Mouse (Mus musculus): ENCODE results near the gene Ntm. TPM values are rescaled to one million over a fixed set of nuclear protein-coding genes. Genes with fewer than 3 reads are reported as not detected.

Ntm gene
- polyA plus RNA-seq, 1 experiment from 2014 or later, result 267 TPM

GRCm38 (mm10) chr9:29954031-29954430, 8.9 kb downstream of the Ntm start:
- Histone ChIP-seq H3K9ac (ENCODE audit: low read depth, low read length) (no peak overlapping the region), H3K4me1 (ENCODE audit: control insufficient read depth, insufficient read depth, low read length) (no peaks in the 10 kb centered on the region), H3K36me3 (ENCODE audit: control insufficient read depth, insufficient read depth, low read length) (no peaks in the 10 kb centered on the region; the same call in 1 of the 2 replicates), H3K4me2 (ENCODE audit: low read length) (no peak overlapping the region), H3K27me3 (ENCODE audit: control insufficient read depth, insufficient read depth, low read depth, low read length) (no peaks in the 10 kb centered on the region; the same call in 1 of the 2 replicates), H3K4me3 (ENCODE audit: low read depth, low read length) (no peak overlapping the region), H3K27ac (ENCODE audit: low read length) (no peak overlapping the region), H3K9me3 (replicated peaks; ENCODE audit: control insufficient read depth, low read length, poor library complexity, severe bottlenecking) (no peaks in the 10 kb centered on the region)
- no peak for ATAC-seq
- WGBS, result 70% methylated on average over 6 of the region's 6 CpGs

GRCm38 (mm10) chr9:29949041-29949440, 13.9 kb downstream of the Ntm start:
- H3K4me1 ChIP-seq (ENCODE audit: control insufficient read depth, insufficient read depth, low read length), result no peaks in the 10 kb centered on the region
- no peak overlapping the region for H3K4me3 ChIP-seq (ENCODE audit: low read depth, low read length)
- WGBS, result 68% methylated on average over 3 of the region's 3 CpGs
- no peaks in the 10 kb centered on the region for H3K9me3 ChIP-seq (replicated peaks; ENCODE audit: control insufficient read depth, low read length, poor library complexity, severe bottlenecking)
- no peak overlapping the region for H3K9ac ChIP-seq (ENCODE audit: low read depth, low read length)
- H3K27me3 ChIP-seq (ENCODE audit: control insufficient read depth, insufficient read depth, low read depth, low read length), result no peaks in the 10 kb centered on the region; the same call in 1 of the 2 replicates
- no peak overlapping the region for H3K27ac ChIP-seq (ENCODE audit: low read length)
- H3K36me3 ChIP-seq (ENCODE audit: control insufficient read depth, insufficient read depth, low read length), result no peaks in the 10 kb centered on the region; the same call in 1 of the 2 replicates
- H3K4me2 ChIP-seq (ENCODE audit: low read length), result no peak overlapping the region
- no peak for ATAC-seq

GRCm38 (mm10) chr9:29943209-29944070, 19.5 kb downstream of the Ntm start:
- Histone ChIP-seq H3K27ac (ENCODE audit: low read length) (peak overlapping the region; percentile 44), H3K4me2 (ENCODE audit: low read length) (peak overlapping the region; percentile 48), H3K36me3 (ENCODE audit: control insufficient read depth, insufficient read depth, low read length) (no peaks in the 10 kb centered on the region), H3K4me3 (ENCODE audit: low read depth, low read length) (peak overlapping the region; percentile 22), H3K27me3 (ENCODE audit: control insufficient read depth, insufficient read depth, low read depth, low read length) (no peaks in the 10 kb centered on the region), H3K9me3 (replicated peaks; ENCODE audit: control insufficient read depth, low read length, poor library complexity, severe bottlenecking) (no peaks in the 10 kb centered on the region), H3K4me1 (ENCODE audit: control insufficient read depth, insufficient read depth, low read length) (peaks cover 23% of the 10 kb centered on the region), H3K9ac (ENCODE audit: low read depth, low read length) (0 out of 2 replicates have a peak overlapping the region, but pooled peaks have one; percentile 42)
- ATAC-seq, result peak; percentile 54
- 11% methylated on average over 20 of the region's 20 CpGs for WGBS

GRCm38 (mm10) chr9:29942183-29942952, 20.6 kb downstream of the Ntm start:
- Histone ChIP-seq H3K4me3 (ENCODE audit: low read depth, low read length) (no peak overlapping the region), H3K27me3 (ENCODE audit: control insufficient read depth, insufficient read depth, low read depth, low read length) (no peaks in the 10 kb centered on the region), H3K9me3 (replicated peaks; ENCODE audit: control insufficient read depth, low read length, poor library complexity, severe bottlenecking) (no peaks in the 10 kb centered on the region), H3K4me1 (ENCODE audit: control insufficient read depth, insufficient read depth, low read length) (peaks cover 23% of the 10 kb centered on the region), H3K9ac (ENCODE audit: low read depth, low read length) (no peak overlapping the region), H3K27ac (ENCODE audit: low read length) (no peak overlapping the region), H3K4me2 (ENCODE audit: low read length) (no peak overlapping the region), H3K36me3 (ENCODE audit: control insufficient read depth, insufficient read depth, low read length) (no peaks in the 10 kb centered on the region)
- 52% methylated on average over 11 of the region's 11 CpGs for WGBS
- no peak; the same call in 1 of the 2 replicates for ATAC-seq

GRCm38 (mm10) chr9:29939517-29940034, 23.4 kb downstream of the Ntm start:
- H3K27me3 ChIP-seq (ENCODE audit: control insufficient read depth, insufficient read depth, low read depth, low read length), result no peaks in the 10 kb centered on the region
- 0 out of 2 replicates have a peak overlapping the region, but pooled peaks have one; percentile 24 for H3K27ac ChIP-seq (ENCODE audit: low read length)
- no peaks in the 10 kb centered on the region for H3K9me3 ChIP-seq (replicated peaks; ENCODE audit: control insufficient read depth, low read length, poor library complexity, severe bottlenecking)
- ATAC-seq, result no peak
- H3K4me2 ChIP-seq (ENCODE audit: low read length), result no peak overlapping the region
- no peak overlapping the region for H3K9ac ChIP-seq (ENCODE audit: low read depth, low read length)
- 42% methylated on average over 16 of the region's 16 CpGs for WGBS
- H3K4me3 ChIP-seq (ENCODE audit: low read depth, low read length), result no peak overlapping the region
- no peaks in the 10 kb centered on the region for H3K36me3 ChIP-seq (ENCODE audit: control insufficient read depth, insufficient read depth, low read length)
- peaks cover 28% of the 10 kb centered on the region for H3K4me1 ChIP-seq (ENCODE audit: control insufficient read depth, insufficient read depth, low read length)

GRCm38 (mm10) chr9:29928796-29929195, 34.1 kb downstream of the Ntm start:
- peaks cover 8% of the 10 kb centered on the region; the same call in 1 of the 2 replicates for H3K4me1 ChIP-seq (ENCODE audit: control insufficient read depth, insufficient read depth, low read length)
- no peaks in the 10 kb centered on the region for H3K36me3 ChIP-seq (ENCODE audit: control insufficient read depth, insufficient read depth, low read length)
- WGBS, result 89% methylated on average over 4 of the region's 4 CpGs
- no peak overlapping the region for H3K9ac ChIP-seq (ENCODE audit: low read depth, low read length)
- H3K9me3 ChIP-seq (replicated peaks; ENCODE audit: control insufficient read depth, low read length, poor library complexity, severe bottlenecking), result no peaks in the 10 kb centered on the region
- H3K4me3 ChIP-seq (ENCODE audit: low read depth, low read length), result no peak overlapping the region
- H3K27ac ChIP-seq (ENCODE audit: low read length), result no peak overlapping the region
- no peak for ATAC-seq
- H3K27me3 ChIP-seq (ENCODE audit: control insufficient read depth, insufficient read depth, low read depth, low read length), result no peaks in the 10 kb centered on the region
- no peak overlapping the region for H3K4me2 ChIP-seq (ENCODE audit: low read length)

- Histone ChIP-seq H3K4me1 (ENCODE audit: control insufficient read depth, insufficient read depth, low read length) (peaks cover 23% of the 10 kb centered on the region), H3K9ac (ENCODE audit: low read depth, low read length) (no peak overlapping the region), H3K36me3 (ENCODE audit: control insufficient read depth, insufficient read depth, low read length) (no peaks in the 10 kb centered on the region), H3K4me3 (ENCODE audit: low read depth, low read length) (no peak overlapping the region), H3K9me3 (replicated peaks; ENCODE audit: control insufficient read depth, low read length, poor library complexity, severe bottlenecking) (no peaks in the 10 kb centered on the region), H3K27me3 (ENCODE audit: control insufficient read depth, insufficient read depth, low read depth, low read length) (no peaks in the 10 kb centered on the region), H3K4me2 (ENCODE audit: low read length) (no peak overlapping the region), H3K27ac (ENCODE audit: low read length) (no peak overlapping the region)
- no peak for ATAC-seq
- WGBS, result 88% methylated on average over 3 of the region's 3 CpGs
Measured at GRCm38 (mm10) chr9:29925382-29925781, 37.6 kb downstream of the Ntm start.

- 59% methylated on average over 9 of the region's 9 CpGs for WGBS
- no peaks in the 10 kb centered on the region for H3K9me3 ChIP-seq (replicated peaks; ENCODE audit: control insufficient read depth, low read length, poor library complexity, severe bottlenecking)
- H3K27ac ChIP-seq (ENCODE audit: low read length), result no peak overlapping the region
- ATAC-seq, result no peak
- H3K4me2 ChIP-seq (ENCODE audit: low read length), result no peak overlapping the region
- H3K27me3 ChIP-seq (ENCODE audit: control insufficient read depth, insufficient read depth, low read depth, low read length), result no peaks in the 10 kb centered on the region
- no peak overlapping the region for H3K4me3 ChIP-seq (ENCODE audit: low read depth, low read length)
- H3K36me3 ChIP-seq (ENCODE audit: control insufficient read depth, insufficient read depth, low read length), result no peaks in the 10 kb centered on the region
- peaks cover 18% of the 10 kb centered on the region for H3K4me1 ChIP-seq (ENCODE audit: control insufficient read depth, insufficient read depth, low read length)
- no peak overlapping the region for H3K9ac ChIP-seq (ENCODE audit: low read depth, low read length)
Measured at GRCm38 (mm10) chr9:29898406-29899054, 64.4 kb downstream of the Ntm start.
